Mouse (Mus musculus) midbrain, embryonic 13.5 days (tissue): ENCODE measurements around the gene Gm18336. TPM values are rescaled to one million over a fixed set of nuclear protein-coding genes. Genes with fewer than 3 reads are reported as not detected.

Source experiments
- ATAC-seq: fragments of 200-750 bp; cut with Nextera tagmentation; 2 replicates; pipeline ENCODE4 v1.8.0; 2017; ENCODE audit warnings: mild to moderate bottlenecking, moderate TSS enrichment, moderate library complexity
- H3K27ac ChIP-seq: fragments of 300-500 bp; sonication (generic); 2 replicates; pipeline ENCODE4 v1.5.1; 2015; ENCODE audit warnings: inconsistent platforms, mild to moderate bottlenecking, moderate library complexity
- H3K27me3 ChIP-seq: fragments of 300-500 bp; sonication (generic); 2 replicates; pipeline ENCODE4 v1.6.1; 2015; ENCODE audit warnings: mild to moderate bottlenecking, inconsistent platforms
- H3K36me3 ChIP-seq: fragments of 300-500 bp; sonication (generic); 2 replicates; pipeline ENCODE4 v1.6.1; 2015; ENCODE audit warnings: mild to moderate bottlenecking, inconsistent platforms
- H3K4me1 ChIP-seq: fragments of 300-500 bp; sonication (generic); replicated peaks from 2 replicates; pipeline ENCODE4 v1.6.1; 2015; ENCODE audit warnings: inconsistent platforms
- H3K4me2 ChIP-seq: fragments of 300-500 bp; sonication (generic); replicated peaks from 2 replicates; pipeline ENCODE4 v1.6.1; 2015; ENCODE audit warnings: moderate library complexity, mild to moderate bottlenecking, inconsistent platforms
- H3K4me3 ChIP-seq: fragments of 300-500 bp; sonication (generic); replicated peaks from 2 replicates; pipeline ENCODE4 v1.5.1; 2015; ENCODE audit warnings: mild to moderate bottlenecking, inconsistent platforms
- H3K9ac ChIP-seq: fragments of 300-500 bp; sonication (generic); replicated peaks from 2 replicates; pipeline ENCODE4 v1.6.1; 2015; ENCODE audit warnings: mild to moderate bottlenecking, inconsistent platforms
- H3K9me3 ChIP-seq: fragments of 300-500 bp; sonication (generic); 2 replicates; pipeline ENCODE4 v1.6.1; 2016; ENCODE audit warnings: mild to moderate bottlenecking, inconsistent platforms
- WGBS: fragments of 180-500 bp; shearing (Covaris S2); methylation state at CpG from one replicate; pipeline ENCODE4 v1.1.7; 2015; 5-methylcytosine and 5-hydroxymethylcytosine counted together
- polyA plus RNA-seq: library from polyadenylated mRNA; unstranded; fragments of >200 nt; fragmentation: Nextera tagmentation; extraction: Ambion mirVana; gene quantifications from 2 replicates; pipeline ENCODE4 v1.2.1, GENCODE M21; 2015

Gene Gm18336
- polyA plus RNA-seq, 1 experiment from 2014 or later = not detected

GRCm38 (mm10) chrX:73363291-73363690 lies 35.2 kb downstream of the Gm18336 start:
- ATAC-seq = no peak
- Histone ChIP-seq H3K9ac (no peak overlapping the region), H3K27ac (no peak overlapping the region), H3K27me3 (no peaks in the 10 kb centered on the region), H3K4me2 (no peak overlapping the region), H3K4me1 (no peaks in the 10 kb centered on the region), H3K9me3 (no peaks in the 10 kb centered on the region), H3K36me3 (no peaks in the 10 kb centered on the region), H3K4me3 (no peak overlapping the region)

GRCm38 (mm10) chrX:73356719-73357118 lies 41.8 kb downstream of the Gm18336 start:
- Histone ChIP-seq H3K4me2 (no peak overlapping the region), H3K9me3 (0 out of 2 replicates have a peak, but pooled peaks cover 4% of the 10 kb centered on the region), H3K27me3 (no peaks in the 10 kb centered on the region), H3K4me3 (no peak overlapping the region), H3K4me1 (no peaks in the 10 kb centered on the region), H3K27ac (no peak overlapping the region), H3K9ac (no peak overlapping the region), H3K36me3 (peaks cover 34% of the 10 kb centered on the region)
- 92% methylated on average over 1 of the region's 1 CpGs for WGBS
- no peak for ATAC-seq

GRCm38 (mm10) chrX:73356163-73356562 lies 42.4 kb downstream of the Gm18336 start:
- no peak for ATAC-seq
- Histone ChIP-seq H3K9ac (no peak overlapping the region), H3K4me3 (no peak overlapping the region), H3K27me3 (no peaks in the 10 kb centered on the region), H3K4me1 (no peaks in the 10 kb centered on the region), H3K4me2 (no peak overlapping the region), H3K27ac (no peak overlapping the region), H3K36me3 (peaks cover 37% of the 10 kb centered on the region), H3K9me3 (0 out of 2 replicates have a peak, but pooled peaks cover 4% of the 10 kb centered on the region)
- 92% methylated on average over 2 of the region's 2 CpGs for WGBS

Other genes with a start within 250 kb of the Gm18336 start
- not detected in 2 replicates for gene Xlr5b, start 249.9 kb downstream of the Gm18336 start, polyA plus RNA-seq
- 0.63 and 0.90 TPM in 2 replicates for gene DXBay18, start 249.3 kb downstream of the Gm18336 start, polyA plus RNA-seq
- not detected in 2 replicates for gene Spin2d, start 221.7 kb downstream of the Gm18336 start, polyA plus RNA-seq
- 16.4 and 20.6 TPM in 2 replicates for gene Xlr3b, start 206.5 kb downstream of the Gm18336 start, polyA plus RNA-seq
- 0.90 and 1.0 TPM in 2 replicates for gene Xlr4b, start 184.4 kb downstream of the Gm18336 start, polyA plus RNA-seq
- 29.6 and 34.5 TPM in 2 replicates for gene F8a, start 170.4 kb downstream of the Gm18336 start, polyA plus RNA-seq
- gene Xlr4c, start 155.6 kb downstream of the Gm18336 start, polyA plus RNA-seq = 0.39 TPM in 1 of 2 replicates, not detected in the other
- 0.13 and 0.23 TPM in 2 replicates for gene Xlr3c, start 133.3 kb downstream of the Gm18336 start, polyA plus RNA-seq
- gene Xlr5a, start 105.8 kb downstream of the Gm18336 start, polyA plus RNA-seq = not detected in 2 replicates
- gene Xlr5c, start 105.8 kb downstream of the Gm18336 start, polyA plus RNA-seq = not detected in 2 replicates
- not detected in 2 replicates for gene Gm45015, start 61.9 kb downstream of the Gm18336 start, polyA plus RNA-seq
- 11.5 and 12.2 TPM in 2 replicates for gene Zfp275, start 56.1 kb downstream of the Gm18336 start, polyA plus RNA-seq
- 0.63 and 0.80 TPM in 2 replicates for gene Zfp92, start 12.4 kb upstream of the Gm18336 start, polyA plus RNA-seq
- gene Trex2, start 36.6 kb upstream of the Gm18336 start, polyA plus RNA-seq = not detected in 2 replicates
- gene Haus7, start 60.3 kb upstream of the Gm18336 start, polyA plus RNA-seq = 72.8 and 80.9 TPM in 2 replicates
- 16.7 and 21.2 TPM in 2 replicates for gene Bgn, start 84.9 kb upstream of the Gm18336 start, polyA plus RNA-seq
- 2.6 and 2.8 TPM in 2 replicates for gene Atp2b3, start 104.3 kb upstream of the Gm18336 start, polyA plus RNA-seq
- 0.79 and 1.2 TPM in 2 replicates for gene Dusp9, start 240.7 kb upstream of the Gm18336 start, polyA plus RNA-seq